Mouse (Mus musculus) layer of hippocampus, adult 2 months (tissue): ENCODE results near the gene Gigyf1. TPM values are rescaled to one million over a fixed set of nuclear protein-coding genes. Genes with fewer than 3 reads are reported as not detected.

Source experiments
- DNase-seq, 2 experiments: peaks; one replicate each; pipeline ENCODE4 v3.0.0; 2022; ENCODE audit warnings: low spot score in 2 of 2
- H3K27ac ChIP-seq: fragments of 200-600 bp; 2 replicates; pipeline ENCODE4 v1.8.1; 2022
- H3K4me3 ChIP-seq: fragments of 200-600 bp; 2 replicates; pipeline ENCODE4 v1.8.1; 2022; ENCODE audit warnings: mild to moderate bottlenecking
- CTCF ChIP-seq: fragments of 200-600 bp; conservative IDR thresholded peaks from 2 replicates; pipeline ENCODE4 v1.8.1; 2022; ENCODE audit warnings: antibody characterized with exemption, mild to moderate bottlenecking, moderate library complexity
- total RNA-seq, 2 experiments: library from RNA; stranded (reverse); gene quantifications; 2 replicates each; pipeline ENCODE4 v1.2.3; 2021

The Gigyf1 gene
- total RNA-seq, 2 experiments from 2014 or later = 61.9 to 63.5 TPM

- peak overlapping the region; percentile 95 for H3K4me3 ChIP-seq
- H3K27ac ChIP-seq = peak overlapping the region; percentile 100
- DNase-seq = no peak
- no peak for TF ChIP-seq CTCF
These were observed 13.9 kb downstream of the Gigyf1 start for GRCm38 (mm10) chr5:137532131-137532807.

GRCm38 (mm10) chr5:137532808-137533116 lies 14.4 kb downstream of the Gigyf1 start:
- Histone ChIP-seq H3K27ac (peak overlapping the region; percentile 100), H3K4me3 (peak overlapping the region; percentile 95)
- TF ChIP-seq CTCF = no peak
- DNase-seq = no peak

- H3K4me3 ChIP-seq = peak within 1 kb of the TSS; percentile 95
- peak within 1 kb of the TSS; percentile 100 for H3K27ac ChIP-seq
- no peak for TF ChIP-seq CTCF
- peak; percentile 97 for DNase-seq
These were observed 14.9 kb downstream of the Gigyf1 start, which contains the start of the genes Epo and Gnb2 for GRCm38 (mm10) chr5:137533117-137533827. Epo (minus strand) TSS chr5:137533242. Gnb2 (minus strand) TSS chr5:137533510.

- Histone ChIP-seq H3K27ac (no peak overlapping the region), H3K4me3 (no peak overlapping the region)
- TF ChIP-seq CTCF = no peak
- no peak for DNase-seq
These were observed 16.4 kb downstream of the Gigyf1 start for GRCm38 (mm10) chr5:137534762-137535161.

- H3K27ac ChIP-seq = no peak overlapping the region
- no peak overlapping the region for H3K4me3 ChIP-seq
- no peak for DNase-seq
- no peak for TF ChIP-seq CTCF
These were observed 17.0 kb downstream of the Gigyf1 start for GRCm38 (mm10) chr5:137535318-137535717.

- DNase-seq = no peak
- Histone ChIP-seq H3K4me3 (no peak overlapping the region), H3K27ac (no peak overlapping the region)
- no peak for TF ChIP-seq CTCF
These were observed 19.1 kb downstream of the Gigyf1 start for GRCm38 (mm10) chr5:137537461-137537860.

GRCm38 (mm10) chr5:137539291-137539801 lies 21.0 kb downstream of the Gigyf1 start:
- DNase-seq = no peak
- TF ChIP-seq CTCF = no peak
- Histone ChIP-seq H3K4me3 (no peak overlapping the region), H3K27ac (no peak overlapping the region; the same call in 1 of the 2 replicates)

- no peak for DNase-seq
- Histone ChIP-seq H3K27ac (no peak overlapping the region), H3K4me3 (no peak overlapping the region)
- no peak for TF ChIP-seq CTCF
These were observed 22.6 kb downstream of the Gigyf1 start for GRCm38 (mm10) chr5:137540991-137541390.

GRCm38 (mm10) chr5:137541768-137542540 lies 23.6 kb downstream of the Gigyf1 start:
- DNase-seq = no peak
- Histone ChIP-seq H3K27ac (no peak overlapping the region), H3K4me3 (no peak overlapping the region)
- no peak for TF ChIP-seq CTCF

- no peak for TF ChIP-seq CTCF
- no peak for DNase-seq
- Histone ChIP-seq H3K27ac (no peak overlapping the region), H3K4me3 (no peak overlapping the region)
These were observed 26.6 kb downstream of the Gigyf1 start for GRCm38 (mm10) chr5:137544926-137545325.

- Histone ChIP-seq H3K27ac (no peak overlapping the region), H3K4me3 (no peak overlapping the region)
- no peak for TF ChIP-seq CTCF
- no peak for DNase-seq
These were observed 27.2 kb downstream of the Gigyf1 start for GRCm38 (mm10) chr5:137545596-137545995.

GRCm38 (mm10) chr5:137549840-137550239 lies 31.5 kb downstream of the Gigyf1 start:
- no peak for DNase-seq
- TF ChIP-seq CTCF = no peak
- Histone ChIP-seq H3K27ac (no peak overlapping the region), H3K4me3 (no peak overlapping the region)

- no peak overlapping the region for H3K27ac ChIP-seq
- no peak overlapping the region for H3K4me3 ChIP-seq
- no peak for DNase-seq
- peak; percentile 73 for TF ChIP-seq CTCF
These were observed 32.8 kb downstream of the Gigyf1 start for GRCm38 (mm10) chr5:137551119-137551518.
